Mouse (Mus musculus) limb, embryonic 15.5 days (tissue): ENCODE results near the gene Rmdn2. TPM values are rescaled to one million over a fixed set of nuclear protein-coding genes. Genes with fewer than 3 reads are reported as not detected.

Source experiments
- ATAC-seq: fragments of 200-750 bp; cut with Nextera tagmentation; 2 replicates; pipeline ENCODE4 v1.8.0; 2017; ENCODE audit warnings: low read depth, moderate TSS enrichment; ENCODE audit not compliant: insufficient number of reproducible peaks, low FRiP score, low TSS enrichment
- H3K27ac ChIP-seq: fragments of 300-500 bp; sonication (generic); 2 replicates; pipeline ENCODE4 v1.5.1; 2015; ENCODE audit warnings: moderate library complexity, mild to moderate bottlenecking, inconsistent platforms
- H3K27me3 ChIP-seq: fragments of 300-500 bp; sonication (generic); 2 replicates; pipeline ENCODE4 v1.6.1; 2015; ENCODE audit warnings: inconsistent platforms
- H3K36me3 ChIP-seq: fragments of 300-500 bp; sonication (generic); 2 replicates; pipeline ENCODE4 v1.6.1; 2015; ENCODE audit warnings: inconsistent platforms
- H3K4me1 ChIP-seq: fragments of 300-500 bp; sonication (generic); 2 replicates; pipeline ENCODE4 v1.6.1; 2015; ENCODE audit warnings: inconsistent platforms
- H3K4me2 ChIP-seq: fragments of 300-500 bp; sonication (generic); 2 replicates; pipeline ENCODE4 v1.6.1; 2015; ENCODE audit warnings: mild to moderate bottlenecking, inconsistent platforms
- H3K4me3 ChIP-seq: fragments of 300-500 bp; sonication (generic); 2 replicates; pipeline ENCODE4 v1.5.1; 2015; ENCODE audit warnings: mild to moderate bottlenecking, inconsistent platforms
- H3K9ac ChIP-seq: fragments of 300-500 bp; sonication (generic); 2 replicates; pipeline ENCODE4 v1.6.1; 2015; ENCODE audit warnings: inconsistent platforms
- H3K9me3 ChIP-seq: fragments of 300-500 bp; sonication (generic); 2 replicates; pipeline ENCODE4 v1.6.1; 2016; ENCODE audit warnings: inconsistent platforms
- WGBS: fragments of 180-500 bp; shearing (Covaris S2); methylation state at CpG from one replicate; pipeline ENCODE4 v1.1.7; 2015; 5-methylcytosine and 5-hydroxymethylcytosine counted together
- polyA plus RNA-seq: library from polyadenylated mRNA; unstranded; fragments of >200 nt; fragmentation: Nextera tagmentation; extraction: Ambion mirVana; gene quantifications from 2 replicates; pipeline ENCODE4 v1.2.1, GENCODE M21; 2015

The Rmdn2 gene
- 6.8 and 9.0 TPM in 2 replicates for polyA plus RNA-seq

DNA sequence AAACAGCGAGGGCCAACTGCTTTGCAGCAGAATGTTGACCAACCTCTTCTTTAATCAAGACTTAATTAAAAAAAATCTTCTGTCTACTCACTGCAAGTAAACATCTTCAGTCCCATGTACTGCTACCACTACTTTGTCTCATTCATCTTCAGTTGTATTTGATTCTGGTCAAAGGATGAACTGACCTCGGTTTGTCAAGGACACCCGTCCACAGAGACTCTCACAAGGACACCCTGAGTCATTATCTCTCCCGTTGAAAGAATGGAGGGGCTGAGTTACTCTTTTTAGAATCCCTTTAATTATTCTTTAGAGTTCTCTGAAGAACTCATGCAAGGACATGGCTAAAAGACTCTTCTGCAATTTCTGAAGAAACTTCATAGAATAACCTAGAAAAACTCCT is at the start of gene Rmdn2:
Rmdn2 (plus strand) TSS at position 319 of the 400 bp plus-strand sequence.
- Histone ChIP-seq H3K4me2 (no peak within 1 kb of the TSS), H3K27me3 (no peaks in the 10 kb centered on the region), H3K9ac (no peak within 1 kb of the TSS), H3K36me3 (no peaks in the 10 kb centered on the region), H3K27ac (no peak within 1 kb of the TSS), H3K4me3 (no peak within 1 kb of the TSS), H3K4me1 (peaks cover 7% of the 10 kb centered on the region; the same call in 1 of the 2 replicates), H3K9me3 (no peaks in the 10 kb centered on the region)
- WGBS, result 86% methylated on average over 4 of the region's 4 CpGs
- ATAC-seq, result no peak

GRCm38 (mm10) chr17:79563067-79563620 is 48.5 kb upstream of the Rmdn2 start:
- H3K4me1 ChIP-seq, result peaks cover 26% of the 10 kb centered on the region
- no peak for ATAC-seq
- H3K9me3 ChIP-seq, result peaks cover 8% of the 10 kb centered on the region
- no peak overlapping the region for H3K4me3 ChIP-seq
- H3K27ac ChIP-seq, result no peak overlapping the region
- no peaks in the 10 kb centered on the region for H3K27me3 ChIP-seq
- H3K4me2 ChIP-seq, result no peak overlapping the region
- no peaks in the 10 kb centered on the region for H3K36me3 ChIP-seq
- H3K9ac ChIP-seq, result no peak overlapping the region
- 44% methylated on average over 7 of the region's 7 CpGs for WGBS

DNA sequence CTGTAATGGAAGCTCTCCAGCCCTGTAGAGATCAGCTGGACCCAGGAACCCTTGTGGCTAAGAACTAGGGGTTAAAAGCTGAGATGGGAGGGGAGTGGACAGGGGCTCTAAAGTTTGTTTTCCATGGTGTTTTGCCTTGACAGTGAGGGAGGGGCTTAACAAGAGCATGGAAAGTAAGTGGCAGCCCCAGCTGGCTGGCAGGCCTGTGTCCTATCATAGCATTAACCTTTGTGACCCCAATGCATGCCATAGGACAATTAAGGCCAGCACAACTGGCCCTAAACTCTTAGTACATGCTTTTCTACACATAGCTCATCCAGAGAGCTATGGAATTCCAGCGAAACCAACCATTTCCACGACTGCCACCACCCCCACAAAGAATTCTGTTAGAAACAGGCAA is 47.9 kb upstream of the Rmdn2 start:
- H3K27ac ChIP-seq, result no peak overlapping the region

GRCm38 (mm10) chr17:79565241-79565961 is 46.3 kb upstream of the Rmdn2 start:
- Histone ChIP-seq H3K27ac (no peak overlapping the region), H3K4me1 (peaks cover 26% of the 10 kb centered on the region)

More for the DNA sequence above, 47.9 kb upstream of the Rmdn2 start:
- H3K9ac ChIP-seq, result no peak overlapping the region
- no peak overlapping the region for H3K4me2 ChIP-seq
- no peak overlapping the region for H3K4me3 ChIP-seq
- H3K36me3 ChIP-seq, result no peaks in the 10 kb centered on the region
- no peak for ATAC-seq
- H3K4me1 ChIP-seq, result peaks cover 26% of the 10 kb centered on the region
- H3K9me3 ChIP-seq, result peaks cover 8% of the 10 kb centered on the region
- no peaks in the 10 kb centered on the region for H3K27me3 ChIP-seq
- 32% methylated on average over 2 of the region's 2 CpGs for WGBS

GRCm38 (mm10) chr17:79568401-79568800 is 43.3 kb upstream of the Rmdn2 start:
- Histone ChIP-seq H3K27me3 (no peaks in the 10 kb centered on the region), H3K4me1 (peaks cover 22% of the 10 kb centered on the region), H3K9me3 (no peaks in the 10 kb centered on the region), H3K36me3 (no peaks in the 10 kb centered on the region), H3K9ac (no peak overlapping the region), H3K4me2 (no peak overlapping the region), H3K4me3 (no peak overlapping the region), H3K27ac (no peak overlapping the region)
- ATAC-seq, result no peak
- 80% methylated on average over 1 of the region's 1 CpGs for WGBS

More at GRCm38 (mm10) chr17:79565241-79565961, 46.3 kb upstream of the Rmdn2 start:
- Histone ChIP-seq H3K9ac (no peak overlapping the region), H3K27me3 (no peaks in the 10 kb centered on the region), H3K36me3 (no peaks in the 10 kb centered on the region), H3K4me3 (no peak overlapping the region), H3K4me2 (no peak overlapping the region), H3K9me3 (peaks cover 2% of the 10 kb centered on the region)
- peak; percentile 55; the same call in 1 of the 2 replicates for ATAC-seq
- 41% methylated on average over 9 of the region's 9 CpGs for WGBS

GRCm38 (mm10) chr17:79578328-79578727 is 33.3 kb upstream of the Rmdn2 start:
- H3K27ac ChIP-seq, result 0 out of 2 replicates have a peak overlapping the region, but pooled peaks have one; percentile 27
- H3K4me1 ChIP-seq, result peaks cover 11% of the 10 kb centered on the region; the same call in 1 of the 2 replicates
- H3K4me2 ChIP-seq, result no peak overlapping the region
- WGBS, result 39% methylated on average over 7 of the region's 7 CpGs
- no peaks in the 10 kb centered on the region for H3K36me3 ChIP-seq
- H3K4me3 ChIP-seq, result no peak overlapping the region
- no peak overlapping the region for H3K9ac ChIP-seq
- H3K9me3 ChIP-seq, result no peaks in the 10 kb centered on the region
- no peak for ATAC-seq
- H3K27me3 ChIP-seq, result no peaks in the 10 kb centered on the region

GRCm38 (mm10) chr17:79580264-79580920 is 31.3 kb upstream of the Rmdn2 start:
- no peaks in the 10 kb centered on the region for H3K9me3 ChIP-seq
- H3K27ac ChIP-seq, result no peak overlapping the region
- H3K4me2 ChIP-seq, result no peak overlapping the region
- no peak overlapping the region for H3K4me3 ChIP-seq
- no peaks in the 10 kb centered on the region for H3K36me3 ChIP-seq
- peaks cover 11% of the 10 kb centered on the region; the same call in 1 of the 2 replicates for H3K4me1 ChIP-seq
- peak; percentile 55; the same call in 1 of the 2 replicates for ATAC-seq
- WGBS, result 56% methylated on average over 6 of the region's 6 CpGs
- no peak overlapping the region for H3K9ac ChIP-seq
- no peaks in the 10 kb centered on the region for H3K27me3 ChIP-seq

- Histone ChIP-seq H3K27me3 (no peaks in the 10 kb centered on the region), H3K36me3 (no peaks in the 10 kb centered on the region), H3K4me3 (no peak overlapping the region), H3K9ac (no peak overlapping the region), H3K9me3 (no peaks in the 10 kb centered on the region), H3K4me2 (no peak overlapping the region), H3K27ac (no peak overlapping the region), H3K4me1 (peaks cover 5% of the 10 kb centered on the region; the same call in 1 of the 2 replicates)
- no peak for ATAC-seq
- 57% methylated on average over 4 of the region's 4 CpGs for WGBS
Measured at GRCm38 (mm10) chr17:79583466-79583865, 28.2 kb upstream of the Rmdn2 start.

DNA sequence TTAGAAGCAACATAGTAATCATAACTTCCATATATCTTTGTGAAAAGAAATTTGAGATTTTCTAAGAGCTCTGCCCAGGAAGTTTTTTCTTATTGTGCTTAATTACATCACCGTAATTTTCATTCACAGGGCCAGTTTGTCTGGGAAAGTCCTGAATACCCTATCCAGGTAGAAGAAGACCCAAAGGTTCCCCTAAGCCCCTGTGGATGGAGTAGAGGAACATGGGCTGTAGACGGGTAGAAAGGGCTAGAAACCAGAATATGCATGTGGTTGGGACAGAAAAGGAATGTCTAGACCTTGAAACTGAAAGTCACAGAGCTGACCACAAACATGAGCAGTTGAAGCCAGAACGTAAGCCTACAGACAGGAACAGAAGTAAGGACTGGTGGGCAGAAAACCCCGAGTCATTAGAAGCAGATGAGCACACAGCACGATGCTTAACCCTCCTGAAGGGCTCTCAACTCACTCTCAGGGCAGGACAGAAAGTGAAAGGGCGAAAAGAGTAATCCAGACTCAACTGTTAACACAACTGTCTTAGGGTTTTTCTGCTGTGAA is 27.3 kb upstream of the Rmdn2 start:
- H3K4me1 ChIP-seq, result 0 out of 2 replicates have a peak, but pooled peaks cover 4% of the 10 kb centered on the region
- H3K27ac ChIP-seq, result no peak overlapping the region
- H3K9me3 ChIP-seq, result no peaks in the 10 kb centered on the region
- H3K36me3 ChIP-seq, result no peaks in the 10 kb centered on the region
- H3K27me3 ChIP-seq, result no peaks in the 10 kb centered on the region
- H3K9ac ChIP-seq, result no peak overlapping the region
- 68% methylated on average over 6 of the region's 6 CpGs for WGBS
- H3K4me3 ChIP-seq, result no peak overlapping the region
- H3K4me2 ChIP-seq, result no peak overlapping the region
- ATAC-seq, result no peak

GRCm38 (mm10) chr17:79589913-79590312 is 21.8 kb upstream of the Rmdn2 start:
- H3K9ac ChIP-seq, result no peak overlapping the region
- no peak overlapping the region for H3K4me3 ChIP-seq
- 69% methylated on average over 1 of the region's 1 CpGs for WGBS
- no peaks in the 10 kb centered on the region for H3K27me3 ChIP-seq
- H3K9me3 ChIP-seq, result no peaks in the 10 kb centered on the region
- ATAC-seq, result no peak
- H3K4me1 ChIP-seq, result no peaks in the 10 kb centered on the region
- no peaks in the 10 kb centered on the region for H3K36me3 ChIP-seq
- H3K4me2 ChIP-seq, result no peak overlapping the region
- no peak overlapping the region for H3K27ac ChIP-seq

GRCm38 (mm10) chr17:79595996-79596395 is 15.7 kb upstream of the Rmdn2 start:
- Histone ChIP-seq H3K4me3 (no peak overlapping the region), H3K36me3 (no peaks in the 10 kb centered on the region), H3K9me3 (no peaks in the 10 kb centered on the region), H3K4me2 (no peak overlapping the region), H3K27me3 (no peaks in the 10 kb centered on the region), H3K27ac (no peak overlapping the region), H3K9ac (no peak overlapping the region), H3K4me1 (no peaks in the 10 kb centered on the region)
- 49% methylated on average over 4 of the region's 4 CpGs for WGBS
- no peak for ATAC-seq

GRCm38 (mm10) chr17:79598151-79598550 is 13.5 kb upstream of the Rmdn2 start:
- 61% methylated on average over 2 of the region's 2 CpGs for WGBS

More at GRCm38 (mm10) chr17:79598151-79598550, 13.5 kb upstream of the Rmdn2 start:
- H3K9me3 ChIP-seq, result no peaks in the 10 kb centered on the region
- no peak overlapping the region for H3K4me2 ChIP-seq
- H3K27me3 ChIP-seq, result no peaks in the 10 kb centered on the region
- H3K4me1 ChIP-seq, result no peaks in the 10 kb centered on the region
- no peak overlapping the region for H3K27ac ChIP-seq
- H3K4me3 ChIP-seq, result no peak overlapping the region
- no peaks in the 10 kb centered on the region for H3K36me3 ChIP-seq
- no peak for ATAC-seq
- H3K9ac ChIP-seq, result no peak overlapping the region
